Mouse (Mus musculus) small intestine, adult 2 months (tissue): ENCODE data around the gene Ppfibp2.

ENCODE experiments used
- CTCF ChIP-seq: fragments of 200-500 bp; IDR thresholded peaks from 2 replicates; pipeline ENCODE4 v1.5.1; 2012; ENCODE audit warnings: low read depth, mild to moderate bottlenecking, control low read depth, inconsistent platforms, low read length, moderate library complexity, mixed read lengths; ENCODE audit not compliant: insufficient replicate concordance, insufficient read length; ENCODE audit errors: extremely low read depth
- POLR2A ChIP-seq: fragments of 200-500 bp; IDR thresholded peaks from 2 replicates; pipeline ENCODE4 v1.6.1; 2012; ENCODE audit warnings: low read depth, mild to moderate bottlenecking, control low read depth, inconsistent platforms, low read length, moderate library complexity

DNA sequence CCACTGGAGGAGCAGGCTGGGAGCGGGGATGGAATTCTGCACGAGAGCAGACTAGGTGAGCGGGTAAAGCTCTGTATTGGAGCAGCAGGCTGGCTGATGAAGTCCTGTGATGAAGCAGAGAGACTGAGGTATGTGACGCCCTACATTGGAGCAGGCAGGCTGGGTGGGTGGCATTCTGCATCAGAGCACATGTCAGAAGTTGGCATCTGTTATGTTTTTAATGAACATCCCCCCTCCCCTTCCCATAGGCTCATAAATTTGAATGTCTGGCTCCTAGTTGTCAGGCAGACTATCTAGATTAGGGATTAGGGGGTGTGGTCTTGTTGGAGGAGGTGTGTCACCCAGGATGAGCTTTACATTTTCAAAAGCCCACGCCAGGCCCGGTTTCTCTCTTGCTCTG, 117.7 kb downstream of the Ppfibp2 start:
- TF ChIP-seq POLR2A: no peak
- no peak for TF ChIP-seq CTCF
